In the genomic region with DNA sequence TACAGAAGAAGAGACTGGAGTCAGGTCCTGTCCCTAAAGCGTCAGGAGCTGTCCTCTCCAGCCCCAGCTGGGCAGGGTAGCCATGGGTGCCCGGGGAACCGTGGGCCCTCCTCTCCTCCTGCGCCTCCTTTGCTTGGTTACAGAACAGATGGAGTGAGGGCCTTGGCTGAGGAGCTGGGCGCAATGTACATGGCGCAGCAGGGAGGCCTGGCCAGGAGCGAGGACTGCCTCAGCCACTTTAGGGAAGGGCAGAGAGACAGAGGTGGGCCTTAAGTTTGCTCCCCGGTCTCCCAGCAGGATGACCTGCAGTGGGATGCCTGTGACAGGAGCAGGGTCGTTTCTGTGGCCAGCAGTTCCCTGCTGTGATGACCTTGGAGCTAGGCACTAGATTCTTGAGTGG, we compare ENCODE assay signal across 10 mouse cellular contexts.
DNase-seq lines count a peak whose midpoint lies in the region; ATAC-seq lines count a peak whose summit lies in the region.
"Had no signal": no experiment of that assay in that cellular context is flagged by ENCODE, and none has a peak within 500 bp of the region (broad histone marks: within the 10 kb centered on the region; RNA-seq: fewer than 3 reads in every experiment).

No protein-coding gene starts in this region.

- 83% methylated on average over 9 of the region's 9 CpGs for WGBS in hindbrain, embryonic 10.5 days
- 57% methylated on average over 9 of the region's 9 CpGs for WGBS in hindbrain, embryonic 16.5 days
- WGBS in forebrain, embryonic 13.5 days = 80% methylated on average over 9 of the region's 9 CpGs
- 66% methylated on average over 9 of the region's 9 CpGs for WGBS in hindbrain, embryonic 13.5 days
- 83% methylated on average over 9 of the region's 9 CpGs for WGBS in midbrain, embryonic 13.5 days

- H3K36me3 ChIP-seq in hindbrain, embryonic 10.5 days = no peaks in the 10 kb centered on the region
- H3K36me3 ChIP-seq in hindbrain, embryonic 16.5 days (ENCODE audit: control insufficient read depth, insufficient read depth, low read length) = no peaks in the 10 kb centered on the region
- H3K36me3 ChIP-seq in forebrain, embryonic 13.5 days (ENCODE audit: poor library complexity, severe bottlenecking) = no peaks in the 10 kb centered on the region
- H3K36me3 ChIP-seq in hindbrain, embryonic 13.5 days = no peaks in the 10 kb centered on the region
- no peaks in the 10 kb centered on the region for H3K36me3 ChIP-seq in midbrain, embryonic 13.5 days

- H3K9ac ChIP-seq in hindbrain, embryonic 16.5 days (ENCODE audit: low read depth, low read length) = no peak overlapping the region
- no peak overlapping the region; the same call in 1 of the 2 replicates for H3K9ac ChIP-seq in forebrain, embryonic 13.5 days
- H3K9ac ChIP-seq in hindbrain, embryonic 13.5 days = no peak overlapping the region
- H3K9ac ChIP-seq in midbrain, embryonic 13.5 days (replicated peaks) = no peak overlapping the region

- peaks cover 50% of the 10 kb centered on the region for H3K27me3 ChIP-seq in hindbrain, embryonic 10.5 days (ENCODE audit: insufficient read depth, poor library complexity, severe bottlenecking)
- no peaks in the 10 kb centered on the region for H3K27me3 ChIP-seq in hindbrain, embryonic 16.5 days (replicated peaks; ENCODE audit: control insufficient read depth, insufficient read depth, low read length)
- H3K27me3 ChIP-seq in forebrain, embryonic 13.5 days = 0 out of 2 replicates have a peak, but pooled peaks cover 3% of the 10 kb centered on the region
- no peaks in the 10 kb centered on the region; the same call in 1 of the 2 replicates for H3K27me3 ChIP-seq in hindbrain, embryonic 13.5 days
- H3K27me3 ChIP-seq in midbrain, embryonic 13.5 days = no peaks in the 10 kb centered on the region

- no peak overlapping the region for H3K4me2 ChIP-seq in hindbrain, embryonic 16.5 days (ENCODE audit: low read length)
- H3K4me2 ChIP-seq in forebrain, embryonic 13.5 days = no peak overlapping the region
- H3K4me2 ChIP-seq in hindbrain, embryonic 13.5 days = no peak overlapping the region
- no peak overlapping the region for H3K4me2 ChIP-seq in midbrain, embryonic 13.5 days (replicated peaks)

- no peaks in the 10 kb centered on the region for H3K9me3 ChIP-seq in hindbrain, embryonic 10.5 days
- H3K9me3 ChIP-seq in hindbrain, embryonic 16.5 days (ENCODE audit: control insufficient read depth, low read length) = no peaks in the 10 kb centered on the region
- no peaks in the 10 kb centered on the region for H3K9me3 ChIP-seq in forebrain, embryonic 13.5 days (replicated peaks)
- H3K9me3 ChIP-seq in hindbrain, embryonic 13.5 days = no peaks in the 10 kb centered on the region
- H3K9me3 ChIP-seq in midbrain, embryonic 13.5 days = no peaks in the 10 kb centered on the region

- ATAC-seq in hindbrain, embryonic 16.5 days = no peak
- no peak for ATAC-seq in forebrain, embryonic 13.5 days
- ATAC-seq in hindbrain, embryonic 13.5 days (ENCODE audit: low FRiP score) = no peak
- ATAC-seq in midbrain, embryonic 13.5 days = no peak
- ATAC-seq in granulocyte monocyte progenitor cell, adult 5-6 weeks (replicated peaks; ENCODE audit: poor library complexity, severe bottlenecking) = no peak

- H3K4me3 ChIP-seq in hindbrain, embryonic 10.5 days = no peak overlapping the region
- no peak overlapping the region for H3K4me3 ChIP-seq in hindbrain, embryonic 16.5 days (ENCODE audit: low read length)
- no peak overlapping the region for H3K4me3 ChIP-seq in forebrain, embryonic 13.5 days
- no peak overlapping the region for H3K4me3 ChIP-seq in hindbrain, embryonic 13.5 days
- no peak overlapping the region for H3K4me3 ChIP-seq in midbrain, embryonic 13.5 days (replicated peaks)
- H3K4me3 ChIP-seq: myocyte had no signal

- no peak for DNase-seq in hindbrain, embryonic 10.5 days (ENCODE audit: low spot score)
- DNase-seq in frontal cortex, postnatal 10 days (ENCODE audit: low spot score in 2 of 2) = no peak
- no peak for DNase-seq in spleen, postnatal 36 days (ENCODE audit: low spot score in 2 of 2)
- DNase-seq: lung, postnatal 14 days had no signal

- peaks cover 94% of the 10 kb centered on the region for H3K4me1 ChIP-seq in hindbrain, embryonic 10.5 days (replicated peaks)
- peaks cover 74% of the 10 kb centered on the region for H3K4me1 ChIP-seq in hindbrain, embryonic 16.5 days (ENCODE audit: control insufficient read depth, insufficient read depth, low read depth, low read length)
- peaks cover 89% of the 10 kb centered on the region for H3K4me1 ChIP-seq in forebrain, embryonic 13.5 days
- H3K4me1 ChIP-seq in hindbrain, embryonic 13.5 days (replicated peaks) = peaks cover 91% of the 10 kb centered on the region
- peaks cover 90% of the 10 kb centered on the region for H3K4me1 ChIP-seq in midbrain, embryonic 13.5 days (replicated peaks)

- peak overlapping the region; percentile 89 for H3K27ac ChIP-seq in hindbrain, embryonic 10.5 days
- H3K27ac ChIP-seq in hindbrain, embryonic 16.5 days (ENCODE audit: low read depth, low read length) = no peak overlapping the region
- H3K27ac ChIP-seq in forebrain, embryonic 13.5 days = peak overlapping the region; percentile 77
- H3K27ac ChIP-seq in hindbrain, embryonic 13.5 days = peak overlapping the region; percentile 85
- H3K27ac ChIP-seq in midbrain, embryonic 13.5 days = peak overlapping the region; percentile 89
